Mouse (Mus musculus): ENCODE results near the gene Krt77.
A peak's percentile ranks its signal among the peaks of the same experiment; 100 is the strongest.

The Krt77 gene

DNA sequence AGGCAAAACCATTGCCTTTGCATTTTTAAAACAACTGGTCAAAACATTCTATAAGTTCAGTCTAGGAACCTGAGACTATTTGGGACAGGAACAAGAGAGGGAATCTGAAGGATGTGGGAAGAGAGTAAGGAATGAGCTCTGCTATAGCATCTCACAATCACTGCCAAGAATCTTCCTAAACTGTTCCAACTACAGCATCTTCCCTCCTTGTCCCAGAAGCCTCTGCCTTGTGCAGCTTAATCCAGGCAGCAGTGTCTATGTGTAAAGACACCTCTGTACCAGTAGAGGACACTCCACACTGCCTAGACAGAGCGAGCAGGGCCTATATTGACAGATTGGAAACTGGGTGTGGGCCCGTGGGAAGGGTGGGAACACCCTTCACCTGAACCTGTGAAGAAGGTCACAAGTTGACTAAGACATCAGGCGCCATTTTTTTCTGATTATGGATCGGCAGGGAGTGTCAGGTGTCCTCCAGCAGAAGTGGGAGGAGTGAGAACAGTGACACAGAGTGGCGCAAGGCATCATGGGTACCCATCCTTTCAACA is 34.6 kb downstream of the Krt77 start:
- DNase-seq (ENCODE audit: low read depth, low spot score) = peak; percentile 72

DNA sequence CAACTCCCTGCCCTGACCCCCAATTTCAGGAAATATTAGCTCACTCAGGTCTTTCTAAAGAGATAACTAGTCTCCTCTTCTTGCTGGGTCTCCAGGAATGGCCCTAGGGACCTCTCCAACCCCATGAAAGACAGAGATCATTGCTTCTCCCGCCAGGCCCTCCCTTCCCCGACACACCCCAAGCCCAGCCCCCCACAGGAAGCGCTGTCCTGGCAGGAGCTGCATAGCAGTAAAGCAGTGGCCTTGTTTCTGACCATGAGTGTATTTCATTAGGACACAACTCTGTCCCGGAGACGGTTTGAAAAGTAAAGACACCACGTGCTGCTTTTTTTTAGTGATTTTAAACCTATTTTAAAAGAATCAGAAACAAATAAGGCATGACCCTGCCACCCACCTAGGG is 36.4 kb downstream of the Krt77 start:
- DNase-seq (ENCODE audit: low read depth, low spot score) = no peak

DNA sequence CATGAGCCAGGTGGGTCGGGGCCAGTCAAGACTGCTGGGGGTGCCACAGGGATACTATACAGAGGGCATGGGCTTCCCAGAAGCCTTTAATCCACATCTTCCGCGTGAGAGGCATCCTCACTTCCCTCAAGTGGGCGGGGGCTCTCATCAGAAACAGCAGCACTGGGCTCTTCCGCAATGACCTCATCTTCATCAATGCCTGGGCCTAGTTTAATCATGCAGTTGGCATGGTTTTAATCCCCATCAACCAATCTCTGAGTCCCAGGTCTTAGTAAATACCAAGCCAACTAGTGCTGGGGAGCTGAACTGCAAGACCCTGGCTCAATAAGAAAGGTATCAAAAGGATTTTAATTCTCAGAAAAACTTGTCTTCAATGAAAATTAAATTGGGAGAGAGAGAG is 40.1 kb downstream of the Krt77 start:
- no peak for DNase-seq (ENCODE audit: low read depth, low spot score)

DNA sequence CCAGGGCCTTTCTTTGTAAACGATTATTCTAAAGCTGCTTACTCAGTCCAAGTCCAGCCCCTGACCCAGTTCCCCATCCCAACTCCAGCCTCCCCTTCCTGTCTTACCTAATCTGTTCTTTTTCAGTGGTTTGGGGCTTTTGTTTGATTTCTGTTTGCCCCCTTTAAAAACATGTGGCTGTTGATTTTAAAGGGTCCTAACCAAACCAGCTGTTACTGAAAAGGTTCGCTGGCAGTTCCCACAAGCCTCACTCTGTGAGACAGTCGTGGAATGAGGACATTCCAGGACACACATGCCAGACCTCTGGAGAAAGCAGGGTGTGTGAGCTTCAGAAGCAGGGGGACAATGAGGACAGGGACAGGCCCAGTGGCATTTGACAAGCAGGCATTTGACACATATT is 47.7 kb downstream of the Krt77 start:
- DNase-seq (ENCODE audit: low read depth, low spot score) = no peak

DNA sequence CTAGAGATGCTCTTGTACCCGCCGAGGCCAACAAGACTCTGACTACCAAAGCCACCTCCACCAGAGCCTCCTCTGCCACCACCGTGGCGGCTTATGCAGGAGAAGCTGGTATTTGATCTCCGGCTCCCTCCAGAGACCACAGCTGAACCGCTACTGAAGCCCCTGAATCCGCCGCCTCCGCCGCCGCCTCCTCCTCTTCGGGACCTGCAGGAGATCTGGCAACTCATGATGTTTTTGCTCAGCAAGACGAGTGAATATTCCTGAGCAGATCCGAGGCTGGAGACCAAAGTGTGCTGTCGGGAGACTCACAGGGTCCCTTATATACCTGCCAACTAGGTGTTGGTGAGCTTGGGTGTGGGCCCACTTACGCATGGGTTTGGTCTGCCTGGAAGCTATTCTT is 51.6 kb downstream of the Krt77 start, which contains the start of gene Krt2:
TSS of gene Krt2 (minus strand) at position 295 of the 400 bp plus-strand sequence.
- peak; percentile 14 for DNase-seq (ENCODE audit: low read depth, low spot score)

Data from ES-CJ7 (cell line).